Mouse (Mus musculus) induced T-regulatory cell, adult 2 months (primary cell): ENCODE results near the gene Prepl.

Source experiments
- DNase-seq: peaks from one replicate; pipeline ENCODE4 v3.0.0-alpha.2; 2012; ENCODE audit warnings: low read depth

Gene Prepl

DNA sequence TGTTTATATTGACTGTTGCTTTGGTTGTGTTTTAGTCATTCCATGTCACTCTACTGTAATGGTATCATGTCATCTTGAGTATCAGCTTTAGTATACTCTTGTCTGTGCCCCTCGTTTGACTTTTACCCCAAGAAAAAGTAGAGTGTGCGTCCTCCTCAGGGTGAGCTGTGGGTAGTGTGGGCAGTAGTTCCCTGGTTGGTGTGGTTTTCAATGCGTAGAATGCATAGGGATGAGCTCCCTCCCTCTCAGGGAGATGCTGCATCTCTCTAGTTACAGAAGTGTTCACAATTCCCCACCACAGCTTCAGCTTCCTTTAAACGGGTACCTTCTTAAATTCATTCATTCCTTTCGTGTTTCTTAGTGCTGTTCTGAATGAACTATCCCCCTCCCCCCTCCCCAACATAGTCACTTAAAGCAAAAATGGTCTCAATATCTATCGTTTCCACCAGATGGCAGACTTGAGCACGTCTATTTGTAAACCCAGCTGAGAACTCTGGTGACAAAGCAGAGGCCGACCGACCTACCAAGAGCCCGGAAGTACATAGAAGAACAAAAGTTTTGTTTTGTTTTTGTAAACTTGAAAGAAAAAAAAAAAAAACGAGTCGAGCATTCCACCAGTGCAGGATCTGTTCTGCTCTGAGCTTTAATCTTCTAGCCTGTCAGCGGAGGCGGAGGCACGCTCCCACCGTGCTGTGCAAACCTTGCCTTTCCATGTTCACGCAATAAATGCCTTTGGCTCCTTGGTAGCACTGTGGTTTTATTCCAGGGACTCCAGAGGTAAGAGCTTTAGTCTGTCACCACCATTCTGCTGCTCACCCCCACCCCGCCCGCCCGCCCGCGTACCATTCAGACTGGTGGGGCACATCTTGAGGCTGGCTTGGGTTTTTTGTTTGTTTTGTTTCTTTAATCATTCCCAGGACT, 66.5 kb downstream of the Prepl start:
- peak; percentile 96 for DNase-seq

DNA sequence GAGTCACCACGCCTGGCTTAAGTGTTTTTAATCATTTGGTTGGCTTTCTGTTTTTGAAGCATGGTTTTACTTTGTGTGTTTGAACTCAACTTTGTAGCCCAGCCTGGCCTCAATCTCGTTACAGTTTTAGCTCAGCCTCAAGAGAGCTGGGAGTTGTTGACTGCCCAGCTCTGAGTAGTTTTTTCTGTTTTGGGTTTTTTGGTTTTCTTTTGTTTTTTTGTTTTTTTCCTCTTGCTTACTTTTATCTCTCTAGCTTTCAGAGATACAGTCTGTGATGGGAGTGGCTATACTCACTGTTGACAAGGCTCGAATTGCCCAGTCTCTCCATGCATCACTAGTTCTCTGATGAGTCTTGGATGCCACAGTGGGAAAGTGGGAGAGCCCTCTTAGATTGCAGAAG, 69.7 kb downstream of the Prepl start:
- DNase-seq, result no peak

DNA sequence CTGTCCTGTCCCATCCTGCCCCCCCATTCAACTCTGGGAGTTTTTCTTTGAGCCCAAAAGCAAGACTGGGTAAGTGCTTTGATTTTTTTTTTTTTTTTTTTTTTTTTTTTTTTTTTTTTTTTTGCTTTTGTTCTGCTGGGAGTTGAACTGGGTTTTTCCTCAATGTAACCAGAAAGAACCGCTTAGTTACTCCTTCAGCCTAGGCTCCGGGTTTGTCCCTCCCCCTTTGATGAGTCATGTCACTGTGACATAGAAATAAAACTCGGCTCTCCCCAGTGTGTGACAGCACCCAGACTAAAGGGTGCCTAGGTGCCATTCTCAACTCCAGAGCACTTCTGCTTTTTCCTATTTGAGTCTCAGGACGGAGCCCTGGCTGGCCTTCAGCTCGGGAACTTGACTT, 71.2 kb downstream of the Prepl start:
- DNase-seq, result peak; percentile 42

DNA sequence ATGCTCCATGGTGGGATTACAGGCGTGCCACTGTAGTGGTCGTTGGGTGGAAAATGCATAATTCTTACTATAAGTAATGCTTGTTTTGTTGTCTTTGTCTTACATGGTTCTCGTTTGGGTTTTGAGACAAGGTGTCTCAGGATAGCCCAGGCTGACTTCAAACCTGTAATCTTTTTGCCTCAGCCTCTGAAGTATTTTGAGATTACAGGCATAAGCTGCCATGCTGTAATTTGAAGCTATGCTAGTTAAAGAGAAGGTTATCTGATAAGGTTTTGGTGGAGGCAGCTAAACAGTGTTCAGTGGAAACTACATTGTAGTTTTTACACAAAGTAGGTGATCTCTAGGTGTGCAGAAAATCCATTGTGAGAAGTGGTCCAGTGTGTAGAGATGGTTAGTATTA, 71.7 kb downstream of the Prepl start:
- no peak for DNase-seq

DNA sequence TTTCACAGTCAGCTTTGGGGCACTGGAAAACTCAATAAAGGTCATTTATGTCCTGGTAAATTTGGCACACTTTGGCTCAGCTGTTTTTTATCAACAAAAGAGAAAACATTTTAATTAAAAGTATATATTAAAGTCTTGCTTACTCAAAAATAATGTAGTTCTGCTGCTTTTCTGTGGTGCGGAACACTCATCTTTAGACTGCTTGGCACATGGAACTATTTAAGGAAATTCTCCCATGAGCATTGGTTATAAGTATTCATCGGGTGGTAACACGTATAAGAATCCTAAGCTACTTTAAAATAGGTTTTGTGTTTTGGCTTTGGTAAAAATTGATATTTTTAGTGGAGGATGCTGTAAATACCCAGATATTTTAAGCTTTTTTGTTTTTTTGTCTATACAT, 75.4 kb downstream of the Prepl start:
- no peak for DNase-seq

DNA sequence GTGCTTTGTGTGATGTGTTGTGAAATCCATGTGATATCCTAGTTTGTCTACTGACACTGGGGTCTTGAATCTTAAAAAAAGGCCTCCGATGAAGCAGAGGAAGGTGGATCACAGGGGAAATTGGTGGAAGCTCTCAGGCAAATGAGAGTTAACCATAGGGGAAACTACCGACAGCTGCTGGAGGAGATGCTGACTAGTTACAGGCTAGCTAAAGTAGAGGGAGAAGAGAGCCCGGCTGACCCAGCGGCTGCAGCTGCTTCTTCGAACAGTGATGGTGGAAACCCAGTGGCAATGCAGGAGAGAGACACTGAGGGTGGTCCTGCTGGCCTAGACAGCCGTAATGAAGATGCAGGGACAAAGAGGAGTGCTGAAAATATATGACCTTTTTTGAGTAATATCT, 76.6 kb downstream of the Prepl start:
- no peak for DNase-seq
